Mouse (Mus musculus): ENCODE measurements around the gene Desi2. TPM values are rescaled to one million over a fixed set of nuclear protein-coding genes. Genes with fewer than 3 reads are reported as not detected.
"Not testable (repeated sequence)": the region's sequence is repeated elsewhere in the genome, so short reads cannot be mapped to it uniquely, and the experiment has no call there.

The Desi2 gene
- total RNA-seq, 1 experiment from 2014 or later = 7.3 TPM

DNA sequence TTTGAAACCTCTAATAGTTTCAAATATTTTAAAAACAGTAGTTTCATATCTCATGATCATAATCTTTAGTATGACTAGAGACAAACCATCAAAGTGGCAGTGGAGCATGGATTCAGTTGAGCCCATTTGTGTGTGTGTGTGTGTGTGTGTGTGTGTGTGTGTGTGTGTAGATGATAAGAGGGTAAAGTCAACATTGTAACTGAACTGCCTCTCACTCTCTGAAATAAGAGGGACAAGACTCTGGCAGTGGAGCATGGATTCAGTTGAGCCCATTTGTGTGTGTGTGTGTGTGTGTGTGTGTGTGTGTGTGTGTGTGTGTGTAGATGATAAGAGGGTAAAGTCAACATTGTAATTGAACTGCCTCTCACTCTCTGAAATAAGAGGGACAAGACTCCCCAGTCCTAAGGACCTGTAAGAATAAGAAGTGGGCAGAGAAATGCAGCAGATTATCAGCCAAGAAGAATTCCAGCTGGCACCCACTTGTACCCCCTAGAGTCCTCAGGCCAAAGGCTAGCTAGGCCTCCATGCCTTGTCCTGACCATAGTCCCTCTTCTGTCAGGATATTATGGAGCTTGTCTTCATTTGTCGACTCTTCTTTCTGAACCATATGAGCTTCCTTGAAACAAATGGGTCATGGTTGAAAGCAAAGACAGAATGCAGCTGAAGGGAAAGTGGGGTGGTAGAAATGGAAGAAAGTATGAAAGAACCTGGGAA is 61.0 kb downstream of the Desi2 start:
- no peak for ATAC-seq (replicated peaks; ENCODE audit: insufficient number of reproducible peaks, low FRiP score, low TSS enrichment, poor library complexity, severe bottlenecking)

DNA sequence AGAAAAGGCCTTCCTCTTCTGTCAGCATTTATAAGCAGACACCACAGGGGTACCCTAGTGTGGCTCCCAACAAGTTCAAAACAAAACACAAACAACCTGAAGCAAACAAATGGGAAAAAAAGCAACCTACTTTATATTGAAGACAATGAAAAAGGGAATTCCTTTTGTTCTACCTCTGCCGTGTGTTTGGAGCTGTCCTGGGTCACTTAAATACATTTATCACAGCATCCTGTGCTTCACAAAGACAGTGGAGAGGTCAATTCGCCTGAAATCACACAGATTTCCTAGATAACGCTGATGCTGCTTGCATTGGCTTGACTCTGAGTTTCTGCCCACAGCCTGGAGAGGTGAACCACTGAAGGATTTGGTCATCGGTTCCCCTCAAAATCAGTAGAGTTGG is 67.4 kb downstream of the Desi2 start:
- no peak for ATAC-seq (replicated peaks; ENCODE audit: insufficient number of reproducible peaks, low FRiP score, low TSS enrichment, poor library complexity, severe bottlenecking)

DNA sequence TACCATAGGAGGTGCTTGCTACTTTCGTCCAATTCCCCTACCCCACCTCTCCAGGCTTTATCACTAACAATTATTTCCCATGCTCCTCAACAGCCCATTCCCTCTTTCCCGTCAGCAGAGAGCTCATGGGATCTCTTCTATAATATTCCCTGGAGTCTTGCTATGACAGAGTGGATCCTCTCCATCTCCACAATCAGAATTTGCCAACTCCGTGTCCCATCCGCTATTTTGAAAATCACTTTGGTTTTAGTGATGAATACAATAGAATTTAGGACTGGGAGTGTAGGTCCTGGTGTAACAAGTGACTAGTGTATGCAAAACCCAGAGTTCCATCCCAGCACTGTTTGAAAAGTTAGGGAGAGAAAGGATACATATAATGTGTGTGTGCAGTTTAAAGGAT is 69.1 kb downstream of the Desi2 start:
- ATAC-seq (replicated peaks; ENCODE audit: insufficient number of reproducible peaks, low FRiP score, low TSS enrichment, poor library complexity, severe bottlenecking) = no peak

DNA sequence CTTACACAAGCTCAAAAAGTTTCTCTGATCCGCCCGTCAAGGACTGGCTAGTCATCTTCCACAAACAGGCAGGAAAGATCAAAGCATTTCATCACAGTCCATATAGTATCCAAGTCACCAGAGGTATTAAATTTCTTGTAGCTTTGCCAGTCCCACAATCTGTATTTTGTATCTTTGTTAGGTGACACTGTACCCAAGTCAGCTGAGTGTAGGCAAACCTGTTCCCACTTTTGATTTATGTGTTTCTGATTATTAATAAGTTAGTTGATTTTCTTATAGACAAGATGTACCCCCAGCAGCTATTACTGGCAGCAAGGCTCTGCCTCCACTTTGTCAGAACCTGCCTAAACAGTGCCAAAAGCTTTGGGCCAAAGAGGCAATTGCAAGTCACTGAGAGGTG is 71.6 kb downstream of the Desi2 start:
- ATAC-seq (replicated peaks; ENCODE audit: insufficient number of reproducible peaks, low FRiP score, low TSS enrichment, poor library complexity, severe bottlenecking) = no peak

DNA sequence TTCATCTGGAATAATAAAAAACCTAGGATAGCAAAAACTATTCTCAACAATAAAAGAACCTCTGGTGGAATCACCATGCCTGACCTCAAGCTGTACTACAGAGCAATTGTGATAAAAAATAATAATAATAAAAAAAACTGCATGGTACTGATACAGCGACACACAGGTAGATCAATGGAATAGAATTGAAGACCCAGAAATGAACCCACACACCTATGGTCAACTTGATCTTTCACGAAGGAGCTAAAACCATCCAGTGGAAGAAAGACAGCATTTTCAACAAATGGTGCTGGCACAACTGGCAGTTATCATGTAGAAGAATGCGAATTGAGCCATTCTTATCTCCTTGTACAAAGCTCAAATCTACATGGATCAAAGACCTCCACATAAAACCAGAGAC is 78.2 kb downstream of the Desi2 start:
- not testable (repeated sequence) for ATAC-seq (replicated peaks; ENCODE audit: insufficient number of reproducible peaks, low FRiP score, low TSS enrichment, poor library complexity, severe bottlenecking)

DNA sequence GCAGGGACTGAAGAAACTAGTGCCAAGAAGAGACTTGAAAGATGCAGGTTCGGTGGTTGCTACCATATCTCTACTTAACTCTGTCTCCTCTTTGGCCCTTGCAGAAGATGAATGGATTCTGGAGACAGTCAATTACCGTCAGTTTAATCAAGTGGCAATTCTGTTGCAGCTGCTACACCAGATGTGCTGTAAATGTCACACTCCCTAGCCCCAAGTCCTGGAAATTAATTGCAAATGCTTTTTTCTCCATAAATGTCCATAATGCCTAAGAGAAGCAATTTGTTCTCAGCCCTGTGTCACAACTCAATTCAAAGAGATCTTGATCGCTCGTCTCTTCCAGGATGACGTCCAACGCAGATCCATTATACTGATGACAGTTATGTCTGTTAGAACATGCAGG is 83.4 kb downstream of the Desi2 start:
- no peak for ATAC-seq (replicated peaks; ENCODE audit: insufficient number of reproducible peaks, low FRiP score, low TSS enrichment, poor library complexity, severe bottlenecking)

DNA sequence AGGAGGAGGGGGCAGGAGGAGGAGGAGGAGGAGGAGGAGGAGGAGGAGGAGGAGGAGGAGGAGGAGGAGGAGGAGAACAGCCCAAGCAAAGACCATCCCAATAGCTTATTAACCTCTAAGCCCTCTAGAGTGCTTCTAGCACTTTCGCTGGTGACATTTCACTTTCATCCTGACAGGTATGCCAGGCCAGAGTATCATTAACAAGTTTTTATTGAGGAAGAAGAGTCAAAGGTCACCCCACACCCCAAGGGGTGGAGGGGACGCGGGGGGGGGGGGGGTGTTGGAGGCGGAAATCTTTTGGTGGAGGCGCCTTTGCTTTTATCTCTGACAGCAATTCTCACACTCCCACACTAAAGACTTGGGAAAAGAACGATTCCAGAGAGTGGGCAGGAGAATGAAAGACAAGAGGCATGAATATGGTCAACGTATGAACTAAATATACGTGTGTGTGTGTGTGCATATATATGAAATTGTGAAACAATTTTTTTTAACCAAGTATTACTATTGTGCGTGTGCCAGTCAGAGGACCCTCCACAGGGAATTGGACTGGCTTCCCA is 88.0 kb downstream of the Desi2 start:
- ATAC-seq (replicated peaks; ENCODE audit: insufficient number of reproducible peaks, low FRiP score, low TSS enrichment, poor library complexity, severe bottlenecking) = no peak

DNA sequence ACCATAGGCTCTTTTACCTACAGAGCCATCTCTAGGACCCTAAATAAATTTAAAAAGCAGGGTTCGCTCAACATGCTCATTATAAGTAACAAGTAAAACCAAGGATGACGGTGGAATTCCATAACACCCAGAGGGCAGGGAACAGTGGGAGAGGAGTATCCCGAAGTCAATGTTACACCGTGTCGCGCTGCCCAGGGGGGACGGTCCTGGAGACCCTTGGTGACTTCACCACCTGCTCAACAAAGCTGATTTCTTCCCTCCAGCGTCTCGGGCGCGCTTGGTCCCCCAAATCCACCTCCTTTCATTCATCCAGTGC is 88.5 kb downstream of the Desi2 start:
- ATAC-seq (replicated peaks; ENCODE audit: insufficient number of reproducible peaks, low FRiP score, low TSS enrichment, poor library complexity, severe bottlenecking) = no peak

DNA sequence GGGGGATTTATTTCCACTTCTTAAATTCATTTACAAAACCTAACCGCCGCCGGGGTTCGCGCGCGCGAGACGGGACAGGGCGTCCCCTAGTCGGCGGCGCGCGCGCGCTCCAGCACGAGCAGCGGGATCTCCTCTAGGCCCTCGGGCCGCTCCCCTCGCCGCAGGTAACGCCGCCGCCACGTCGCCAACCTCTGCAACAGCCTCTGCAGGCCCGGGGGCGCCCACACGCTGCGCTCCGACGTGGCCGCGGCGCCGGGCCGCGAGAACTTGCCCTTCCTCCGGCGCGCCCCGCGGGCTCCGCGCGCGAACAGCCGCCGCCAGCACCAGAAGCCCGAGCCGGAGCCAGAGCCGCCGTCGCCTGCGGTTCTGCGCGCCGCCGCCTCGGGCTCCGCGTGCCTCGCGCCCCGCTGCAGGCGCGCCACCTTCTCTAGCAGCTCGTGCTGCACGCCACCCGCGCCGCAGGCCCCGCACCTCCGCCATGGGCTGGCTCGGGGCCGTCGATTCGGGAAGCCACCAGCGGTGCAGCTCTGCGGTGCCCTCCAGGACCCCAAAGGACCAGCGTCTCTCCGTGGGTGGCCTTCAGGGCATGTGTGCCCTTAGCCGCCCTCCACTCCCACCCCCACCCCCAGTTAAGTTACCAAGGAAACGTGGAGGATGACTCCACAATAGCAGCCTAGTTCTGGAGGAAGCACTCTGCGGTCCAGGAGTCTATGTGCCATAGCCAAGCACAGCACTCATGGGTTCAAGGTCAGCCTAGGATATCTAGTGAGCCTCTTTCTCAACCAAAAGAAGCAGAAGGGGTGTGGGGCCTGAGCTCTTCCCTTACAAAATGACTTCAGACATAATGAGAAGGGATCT is 89.1 kb downstream of the Desi2 start:
- ATAC-seq (replicated peaks; ENCODE audit: insufficient number of reproducible peaks, low FRiP score, low TSS enrichment, poor library complexity, severe bottlenecking) = no peak

DNA sequence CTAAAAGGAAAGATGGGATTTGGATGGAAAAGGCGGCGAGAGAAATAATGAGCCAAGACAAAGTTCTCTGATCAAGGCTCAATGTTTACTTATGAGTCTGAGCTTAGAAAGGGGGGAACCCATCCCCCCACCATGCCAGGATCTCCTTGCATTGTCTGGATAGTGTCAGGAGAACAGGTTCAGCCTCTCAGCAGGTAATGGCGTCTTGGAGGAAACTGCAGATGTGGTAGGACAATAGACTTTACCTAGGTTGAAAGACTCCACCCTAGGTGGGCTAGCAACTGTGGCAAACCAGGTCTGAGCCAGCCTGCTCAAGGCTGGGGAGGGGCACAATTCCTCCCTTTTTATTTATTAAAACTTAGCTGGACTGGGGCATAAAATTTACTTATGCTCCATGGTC is 96.1 kb downstream of the Desi2 start:
- ATAC-seq (replicated peaks; ENCODE audit: insufficient number of reproducible peaks, low FRiP score, low TSS enrichment, poor library complexity, severe bottlenecking) = not testable (repeated sequence)

DNA sequence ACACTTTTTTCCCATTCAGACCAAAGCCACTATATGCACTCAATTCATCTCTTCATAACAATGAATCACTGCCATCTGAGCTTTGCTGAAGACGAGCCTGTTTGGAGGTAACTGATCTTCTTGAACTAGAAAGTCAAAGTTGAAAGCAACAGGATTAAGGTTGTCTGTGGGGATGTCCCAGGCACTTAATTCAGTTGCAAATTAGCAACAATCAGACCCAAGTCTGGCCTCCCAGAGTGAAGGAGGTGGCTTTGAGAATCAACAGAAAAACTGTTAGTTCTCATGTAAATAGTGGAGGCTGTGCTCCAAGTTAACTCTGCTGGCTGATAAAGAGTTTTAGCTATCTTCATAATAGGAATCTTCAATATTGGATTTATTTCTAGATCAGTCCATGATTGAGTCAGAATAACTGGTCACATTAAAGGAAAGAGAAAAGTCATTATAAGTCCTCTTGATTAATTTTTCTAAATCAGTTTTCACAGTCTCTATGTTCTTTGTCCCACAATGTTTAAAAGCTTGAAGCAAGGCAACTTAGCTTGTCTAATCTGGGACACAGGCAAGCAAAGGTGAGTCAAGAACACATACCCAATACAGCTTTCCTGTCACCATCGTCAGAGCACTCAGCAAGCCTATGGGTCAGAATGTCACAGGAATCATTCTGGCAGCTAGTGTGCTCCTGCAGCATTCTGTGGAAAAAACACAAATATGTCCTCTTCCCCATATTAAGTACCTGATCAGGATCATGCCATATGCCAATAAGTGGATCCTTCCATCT is 96.9 kb downstream of the Desi2 start:
- no peak for ATAC-seq (replicated peaks; ENCODE audit: insufficient number of reproducible peaks, low FRiP score, low TSS enrichment, poor library complexity, severe bottlenecking)

DNA sequence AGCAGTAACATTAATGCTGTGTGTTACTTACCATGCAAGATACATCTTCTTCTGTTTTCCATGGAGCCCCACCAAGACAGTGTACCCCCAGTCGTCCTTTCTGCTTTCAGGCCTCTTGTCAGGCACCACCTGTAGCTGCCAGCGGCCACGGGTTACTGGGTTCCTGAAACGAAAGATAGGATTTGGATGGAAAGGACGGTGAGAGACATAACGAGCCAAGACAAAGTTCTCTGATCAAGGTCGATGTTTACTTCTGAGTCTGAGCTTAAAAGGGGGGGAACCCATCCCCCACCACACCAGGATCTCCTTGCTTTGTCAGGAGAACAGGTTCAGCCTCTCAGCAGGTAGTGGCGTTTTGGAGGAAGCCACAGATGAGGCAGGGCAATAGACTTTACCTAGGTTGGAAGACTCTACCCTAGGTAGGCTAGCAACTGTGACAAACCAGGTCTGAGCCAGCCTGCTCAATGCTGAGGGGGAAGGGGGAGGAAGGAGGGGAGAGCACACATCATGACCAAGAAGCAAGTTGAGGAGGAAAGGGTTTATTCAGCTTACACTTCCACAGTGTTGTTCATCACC is 100.5 kb downstream of the Desi2 start:
- no peak for ATAC-seq (replicated peaks; ENCODE audit: insufficient number of reproducible peaks, low FRiP score, low TSS enrichment, poor library complexity, severe bottlenecking)

DNA sequence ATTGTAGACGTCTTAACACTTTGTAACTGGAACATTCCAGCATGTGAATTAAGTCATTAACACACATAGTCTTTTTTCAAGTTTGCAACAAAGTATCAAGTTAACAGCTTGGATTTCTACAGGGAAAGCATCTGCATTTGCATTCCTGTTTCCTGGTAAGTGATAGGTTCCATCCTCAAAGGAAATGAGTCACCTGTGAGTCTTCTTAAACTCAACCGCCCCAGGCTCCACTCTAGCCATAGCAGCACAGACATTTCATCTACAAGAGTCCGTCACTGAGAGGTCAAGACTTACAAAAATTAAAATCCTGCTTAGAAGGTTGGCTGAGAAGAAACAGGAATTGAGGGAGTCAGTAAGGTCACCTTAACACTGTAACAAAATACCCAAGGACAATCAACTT is 104.5 kb downstream of the Desi2 start:
- no peak for ATAC-seq (replicated peaks; ENCODE audit: insufficient number of reproducible peaks, low FRiP score, low TSS enrichment, poor library complexity, severe bottlenecking)

DNA sequence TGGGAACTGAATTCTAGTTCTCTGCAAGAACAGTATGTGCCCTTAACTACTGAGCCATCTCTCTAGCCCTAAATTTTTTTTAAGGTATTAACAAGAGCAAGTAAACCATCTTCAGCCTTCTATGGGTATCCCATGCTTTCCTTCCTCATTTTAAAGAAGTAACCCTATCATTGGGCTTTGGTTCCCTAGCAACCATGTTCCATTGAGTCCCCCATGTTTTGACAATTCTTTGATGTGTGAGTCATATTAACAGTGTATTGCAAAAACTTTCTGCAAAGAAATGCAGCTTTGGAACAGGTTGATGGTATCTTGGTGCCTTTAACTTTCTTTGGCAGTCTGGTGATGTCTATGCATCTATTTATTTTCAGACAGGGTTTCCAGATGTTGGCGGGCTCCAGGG is 106.8 kb downstream of the Desi2 start:
- ATAC-seq (replicated peaks; ENCODE audit: insufficient number of reproducible peaks, low FRiP score, low TSS enrichment, poor library complexity, severe bottlenecking) = no peak

DNA sequence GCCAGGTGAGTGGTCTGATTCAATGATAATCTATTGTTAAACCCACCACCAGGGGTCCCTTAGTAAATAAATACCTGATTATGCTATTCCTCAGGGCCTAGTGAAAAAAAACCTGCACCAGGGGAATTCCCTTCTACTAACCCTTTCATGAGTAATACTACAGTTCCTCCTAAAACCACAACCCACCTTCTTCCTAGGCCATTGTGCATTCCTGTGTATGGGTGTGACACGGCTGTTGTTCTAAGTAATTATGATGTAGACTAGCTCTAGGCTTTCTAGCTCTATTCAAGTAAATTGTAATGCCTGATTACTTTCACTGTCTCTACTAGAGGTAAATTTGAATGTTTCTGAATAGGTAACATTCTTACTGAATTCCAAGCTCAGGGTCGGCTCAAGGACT is 114.0 kb downstream of the Desi2 start:
- ATAC-seq (replicated peaks; ENCODE audit: insufficient number of reproducible peaks, low FRiP score, low TSS enrichment, poor library complexity, severe bottlenecking) = not testable (repeated sequence)

DNA sequence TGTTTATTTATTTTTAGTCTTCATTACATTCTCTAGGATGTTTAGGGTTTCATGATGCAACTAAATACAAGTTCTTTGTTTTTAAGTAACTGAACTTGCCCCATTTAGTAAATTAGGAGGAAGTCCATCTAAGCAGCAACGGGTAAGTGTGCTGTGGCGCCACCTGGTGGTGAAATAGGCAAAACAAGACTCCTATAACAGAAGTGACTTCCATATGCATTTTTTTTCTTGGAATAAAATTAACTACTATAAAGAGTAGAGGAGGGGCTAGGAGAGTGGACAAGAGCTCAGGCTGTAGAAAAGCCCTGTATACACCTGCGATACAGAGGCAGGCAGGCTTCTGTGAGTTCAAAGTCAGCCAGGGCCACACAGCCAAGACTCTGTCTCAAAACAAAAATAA is 116.2 kb downstream of the Desi2 start:
- peak; percentile 72 for ATAC-seq (replicated peaks; ENCODE audit: insufficient number of reproducible peaks, low FRiP score, low TSS enrichment, poor library complexity, severe bottlenecking)

Data from monocyte, adult 5-6 weeks (primary cell).